30 mouse cellular contexts compared by ENCODE assay signal in the genomic region with DNA sequence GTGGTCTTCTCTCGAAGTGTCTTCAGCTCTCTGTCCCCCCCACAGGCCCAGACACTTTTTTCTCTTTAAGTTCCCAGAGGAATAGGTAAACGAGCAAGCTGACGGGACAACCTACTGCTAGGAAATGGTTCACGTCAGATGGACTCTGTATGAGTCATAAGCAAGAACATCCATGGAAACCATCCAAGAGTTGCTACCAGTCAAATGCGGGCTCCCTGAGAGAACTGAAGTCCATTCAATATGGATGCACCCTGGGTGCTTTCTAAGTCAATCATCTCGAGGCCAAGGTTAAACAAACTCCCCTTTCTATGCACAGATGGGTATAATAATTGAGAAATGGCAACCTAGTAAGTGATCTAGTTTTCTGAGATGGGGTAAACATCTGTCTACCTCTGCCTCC. TPM values are rescaled to one million over a fixed set of nuclear protein-coding genes. Genes with fewer than 3 reads are reported as not detected.
A peak's percentile ranks its signal among the peaks of the same experiment; 100 is the strongest.
DNase-seq lines count a peak whose midpoint lies in the region; ATAC-seq and TF ChIP-seq lines count a peak whose summit lies in the region.
"Had no signal": no experiment of that assay in that cellular context is flagged by ENCODE, and none has a peak within 500 bp of the region (broad histone marks: within the 10 kb centered on the region; RNA-seq: fewer than 3 reads in every experiment).

No protein-coding gene starts in this region.

- TF ChIP-seq CTCF in liver, adult 2 months (IDR thresholded peaks at IDR 0.05; ENCODE audit: low read depth, low read length) = no peak

- no peak overlapping the region for H3K27ac ChIP-seq in liver, adult 2 months (replicated peaks; ENCODE audit: insufficient read depth, low read depth, low read length)
- no peak overlapping the region for H3K27ac ChIP-seq in liver, embryonic 11.5 days (ENCODE audit: low read depth, low read length)
- H3K27ac ChIP-seq: embryonic facial prominence, embryonic 10.5 days; embryonic facial prominence, embryonic 13.5 days; forebrain, embryonic 12.5 days; forebrain, embryonic 15.5 days; heart, embryonic 15.5 days; hindbrain, embryonic 10.5 days; hindbrain, embryonic 13.5 days; intestine, embryonic 15.5 days had no signal

- no peaks in the 10 kb centered on the region for H3K27me3 ChIP-seq in liver, adult 2 months (ENCODE audit: control insufficient read depth, insufficient read depth, low read length)
- no peaks in the 10 kb centered on the region for H3K27me3 ChIP-seq in liver, embryonic 11.5 days (replicated peaks; ENCODE audit: control insufficient read depth, insufficient read depth, low read length)
- H3K27me3 ChIP-seq: embryonic facial prominence, embryonic 13.5 days; forebrain, embryonic 12.5 days; forebrain, embryonic 15.5 days; heart, embryonic 12.5 days; heart, embryonic 15.5 days; hindbrain, embryonic 13.5 days; intestine, embryonic 15.5 days; Patski had no signal

- peaks cover 24% of the 10 kb centered on the region; the same call in 1 of the 2 replicates for H3K79me2 ChIP-seq in liver, adult 2 months (ENCODE audit: control insufficient read depth, insufficient read depth, low read length)

- no peak overlapping the region for H3K4me3 ChIP-seq in liver, adult 2 months (ENCODE audit: insufficient read depth, low read depth, low read length)
- no peak overlapping the region for H3K4me3 ChIP-seq in liver, embryonic 11.5 days (ENCODE audit: low read depth, low read length)
- H3K4me3 ChIP-seq: embryonic facial prominence, embryonic 10.5 days; embryonic facial prominence, embryonic 13.5 days; erythroblast, embryonic 14.5 days; forebrain, embryonic 12.5 days; forebrain, embryonic 15.5 days; heart, embryonic 12.5 days; heart, embryonic 15.5 days; hindbrain, embryonic 10.5 days; hindbrain, embryonic 13.5 days; intestine, embryonic 15.5 days had no signal

- peaks cover 3% of the 10 kb centered on the region; the same call in 1 of the 2 replicates for H3K4me1 ChIP-seq in liver, adult 2 months (ENCODE audit: control insufficient read depth, insufficient read depth, low read length)
- no peaks in the 10 kb centered on the region for H3K4me1 ChIP-seq in liver, embryonic 11.5 days (replicated peaks; ENCODE audit: control insufficient read depth, insufficient read depth, low read length)
- H3K4me1 ChIP-seq: embryonic facial prominence, embryonic 10.5 days; embryonic facial prominence, embryonic 13.5 days; forebrain, embryonic 12.5 days; heart, embryonic 15.5 days; hindbrain, embryonic 10.5 days; hindbrain, embryonic 13.5 days; intestine, embryonic 15.5 days had no signal

- H3K36me3 ChIP-seq in liver, adult 2 months (ENCODE audit: control insufficient read depth, insufficient read depth, low read length) = peaks cover 69% of the 10 kb centered on the region
- peaks cover 76% of the 10 kb centered on the region for H3K36me3 ChIP-seq in liver, embryonic 11.5 days (ENCODE audit: control insufficient read depth, insufficient read depth, low read length)

- peak; percentile 4 to 19 for DNase-seq in cerebellum, postnatal 25 days
- DNase-seq in cerebellum, postnatal 14 days = no peak
- peak; percentile 47 for DNase-seq in liver, adult 2 months (ENCODE audit: extremely low read depth, low read depth, low spot score)
- DNase-seq in liver, embryonic 11.5 days (ENCODE audit: low spot score) = no peak
- DNase-seq in 3T3-L1 (ENCODE audit: low read depth, low spot score) (peak; percentile 63), NIH3T3 (ENCODE audit: low read depth) (peak; percentile 33)
- no peak for DNase-seq in kidney, postnatal 14 days
- DNase-seq in B cell, adult 2 months = no peak
- DNase-seq: adrenal gland, postnatal 14 days; cerebellum, adult 18-20 months; cerebellum, adult 9-10 months; cerebellum, postnatal 36 days; embryo, embryonic 11 days; gastrocnemius, postnatal 25 days; heart, adult 18-20 months; heart, postnatal 10 days; heart, postnatal 36 days; kidney, adult 11 months had no signal

- WGBS in liver, adult 2 months = 39% methylated on average over 6 of the region's 6 CpGs
- WGBS in liver, embryonic 11.5 days = 88% methylated on average over 6 of the region's 6 CpGs

- TF ChIP-seq POLR2A in liver, adult 2 months (IDR thresholded peaks at IDR 0.05; ENCODE audit: extremely low read depth, insufficient read depth, low read length) = no peak

- no peaks in the 10 kb centered on the region for H3K9me3 ChIP-seq in liver, embryonic 11.5 days (ENCODE audit: control insufficient read depth, low read length)
- H3K9me3 ChIP-seq: embryonic facial prominence, embryonic 10.5 days; embryonic facial prominence, embryonic 13.5 days; forebrain, embryonic 12.5 days; forebrain, embryonic 15.5 days; heart, embryonic 12.5 days; heart, embryonic 15.5 days; hindbrain, embryonic 10.5 days; hindbrain, embryonic 13.5 days; intestine, embryonic 15.5 days had no signal

- no peak overlapping the region for H3K9ac ChIP-seq in liver, adult 2 months (ENCODE audit: low read depth, low read length)
- H3K9ac ChIP-seq in liver, embryonic 11.5 days (ENCODE audit: low read depth, low read length) = no peak overlapping the region
- H3K9ac ChIP-seq: embryonic facial prominence, embryonic 13.5 days; forebrain, embryonic 12.5 days; forebrain, embryonic 15.5 days; heart, embryonic 12.5 days; heart, embryonic 15.5 days; hindbrain, embryonic 13.5 days; intestine, embryonic 15.5 days had no signal

- no peak overlapping the region for H3K4me2 ChIP-seq in liver, embryonic 11.5 days
- H3K4me2 ChIP-seq: embryonic facial prominence, embryonic 13.5 days; forebrain, embryonic 12.5 days; forebrain, embryonic 15.5 days; heart, embryonic 12.5 days; heart, embryonic 15.5 days; hindbrain, embryonic 13.5 days; intestine, embryonic 15.5 days had no signal

- ATAC-seq in liver, embryonic 11.5 days (replicated peaks; ENCODE audit: low FRiP score) = no peak
- ATAC-seq: forebrain, embryonic 15.5 days; hindbrain, embryonic 16.5 days; intestine, embryonic 15.5 days; Patski had no signal

RNA-seq across cellular contexts. Expression of a gene that starts 17.8 kb away (rescaled TPM):
- total RNA-seq in liver, adult 2 months (2014; rRNA removed) = 28.3 and 31.8 TPM in 2 replicates
- 34.2 and 36.4 TPM in 2 replicates for polyA plus RNA-seq in liver, adult 2 months (2012; rRNA removed)
- polyA plus RNA-seq in liver, embryonic 11.5 days (2014; fragmentation: Nextera tagmentation; extraction: Ambion mirVana) = 62.2 and 66.5 TPM in 2 replicates

RNA-seq across cellular contexts. Expression of a gene that starts 25.0 kb away (rescaled TPM):
- total RNA-seq in liver, adult 2 months (2014; rRNA removed) = 0.28 and 0.47 TPM in 2 replicates
- polyA plus RNA-seq in liver, adult 2 months (2012; rRNA removed) = 0.51 and 0.52 TPM in 2 replicates
- polyA plus RNA-seq in liver, embryonic 11.5 days (2014; fragmentation: Nextera tagmentation; extraction: Ambion mirVana) = 257 and 272 TPM in 2 replicates

RNA-seq across cellular contexts. Expression of a gene that starts 40.6 kb away (rescaled TPM):
- total RNA-seq in liver, adult 2 months (2014; rRNA removed) = 1.5 and 2.3 TPM in 2 replicates
- polyA plus RNA-seq in liver, adult 2 months (2012; rRNA removed) = 0.80 and 1.1 TPM in 2 replicates
- polyA plus RNA-seq in liver, embryonic 11.5 days (2014; fragmentation: Nextera tagmentation; extraction: Ambion mirVana) = 4.2 and 4.7 TPM in 2 replicates

Comparison
In these comparisons a context has a peak if more than half of its experiments do, and no peak if none do; other contexts are left out.
1. DNase-seq: peak in cerebellum, postnatal 25 days (2 of 2), liver, adult 2 months (single experiment), 3T3-L1 (single experiment) and NIH3T3 (single experiment); none in cerebellum, postnatal 14 days (0 of 2), liver, embryonic 11.5 days (single experiment), kidney, postnatal 14 days (single experiment) and B cell, adult 2 months (0 of 2).
2. RNA of a gene that starts 25.0 kb away (polyA plus RNA-seq): 257 to 272 TPM in liver, embryonic 11.5 days; 0.51 to 0.52 TPM in liver, adult 2 months; every median in the first group is over 100 times any median in the second.